Mouse (Mus musculus) heart, embryonic 15.5 days (tissue): ENCODE results near the gene Cd5. TPM values are rescaled to one million over a fixed set of nuclear protein-coding genes. Genes with fewer than 3 reads are reported as not detected.
A peak's percentile ranks its signal among the peaks of the same experiment; 100 is the strongest.

Experiments
- ATAC-seq: fragments of 200-750 bp; cut with Nextera tagmentation; replicated peaks from 2 replicates; pipeline ENCODE4 v1.8.0; 2017; ENCODE audit warnings: low read depth, moderate TSS enrichment; ENCODE audit not compliant: insufficient number of reproducible peaks, insufficient read depth, low FRiP score
- H3K27ac ChIP-seq: fragments of 300-500 bp; sonication (generic); 2 replicates; pipeline ENCODE4 v1.5.1; 2015; ENCODE audit warnings: mild to moderate bottlenecking, inconsistent platforms
- H3K27me3 ChIP-seq: fragments of 300-500 bp; sonication (generic); 2 replicates; pipeline ENCODE4 v1.6.1; 2015; ENCODE audit warnings: inconsistent platforms
- H3K36me3 ChIP-seq: fragments of 300-500 bp; sonication (generic); 2 replicates; pipeline ENCODE4 v1.6.1; 2015; ENCODE audit warnings: mild to moderate bottlenecking, inconsistent platforms
- H3K4me1 ChIP-seq: fragments of 300-500 bp; sonication (generic); replicated peaks from 2 replicates; pipeline ENCODE4 v1.6.1; 2015; ENCODE audit warnings: inconsistent platforms
- H3K4me2 ChIP-seq: fragments of 300-500 bp; sonication (generic); 2 replicates; pipeline ENCODE4 v1.6.1; 2015; ENCODE audit warnings: inconsistent platforms, mild to moderate bottlenecking, moderate library complexity
- H3K4me3 ChIP-seq: fragments of 300-500 bp; sonication (generic); 2 replicates; pipeline ENCODE4 v1.5.1; 2015; ENCODE audit warnings: mild to moderate bottlenecking, inconsistent platforms
- H3K9ac ChIP-seq: fragments of 300-500 bp; sonication (generic); 2 replicates; pipeline ENCODE4 v1.6.1; 2015; ENCODE audit warnings: mild to moderate bottlenecking, inconsistent platforms
- H3K9me3 ChIP-seq: fragments of 300-500 bp; sonication (generic); replicated peaks from 2 replicates; pipeline ENCODE4 v1.6.1; 2016; ENCODE audit warnings: inconsistent platforms
- WGBS: fragments of 180-500 bp; shearing (Covaris S2); methylation state at CpG from one replicate; pipeline ENCODE4 v1.1.7; 2015; ENCODE audit warnings: mixed read lengths; 5-methylcytosine and 5-hydroxymethylcytosine counted together
- polyA plus RNA-seq: library from polyadenylated mRNA; unstranded; fragments of >200 nt; fragmentation: Nextera tagmentation; extraction: Ambion mirVana; gene quantifications from 2 replicates; pipeline ENCODE4 v1.2.1, GENCODE M21; 2015

The Cd5 gene
- polyA plus RNA-seq, 1 experiment from 2014 or later, result 0.53 TPM

- H3K27me3 ChIP-seq, result no peaks in the 10 kb centered on the region
- no peaks in the 10 kb centered on the region for H3K9me3 ChIP-seq
- ATAC-seq, result no peak
- H3K27ac ChIP-seq, result no peak overlapping the region
- H3K36me3 ChIP-seq, result no peaks in the 10 kb centered on the region
- H3K4me1 ChIP-seq, result peaks cover 20% of the 10 kb centered on the region
- no peak overlapping the region for H3K4me2 ChIP-seq
- 71% methylated on average over 7 of the region's 7 CpGs for WGBS
- H3K9ac ChIP-seq, result no peak overlapping the region
- no peak overlapping the region for H3K4me3 ChIP-seq
Measured at GRCm38 (mm10) chr19:10771995-10772394, 33.2 kb upstream of the Cd5 start.

GRCm38 (mm10) chr19:10769429-10770195 is 30.8 kb upstream of the Cd5 start:
- Histone ChIP-seq H3K36me3 (no peaks in the 10 kb centered on the region), H3K9me3 (no peaks in the 10 kb centered on the region), H3K27ac (peak overlapping the region; percentile 78), H3K4me3 (no peak overlapping the region), H3K4me1 (peaks cover 20% of the 10 kb centered on the region), H3K9ac (0 out of 2 replicates have a peak overlapping the region, but pooled peaks have one; percentile 5), H3K4me2 (peak overlapping the region; percentile 23; the same call in 1 of the 2 replicates), H3K27me3 (no peaks in the 10 kb centered on the region)
- 0 out of 2 replicates have a peak, but pooled peaks have one; percentile 47 for ATAC-seq
- WGBS, result 52% methylated on average over 12 of the region's 12 CpGs

- peaks cover 20% of the 10 kb centered on the region for H3K4me1 ChIP-seq
- H3K27ac ChIP-seq, result peak overlapping the region; percentile 78
- H3K27me3 ChIP-seq, result no peaks in the 10 kb centered on the region
- H3K36me3 ChIP-seq, result no peaks in the 10 kb centered on the region
- H3K4me2 ChIP-seq, result no peak overlapping the region
- H3K4me3 ChIP-seq, result no peak overlapping the region
- no peak for ATAC-seq
- H3K9me3 ChIP-seq, result no peaks in the 10 kb centered on the region
- 67% methylated on average over 6 of the region's 6 CpGs for WGBS
- no peak overlapping the region for H3K9ac ChIP-seq
Measured at GRCm38 (mm10) chr19:10768694-10769428, 30.1 kb upstream of the Cd5 start.

GRCm38 (mm10) chr19:10767631-10768030 is 28.8 kb upstream of the Cd5 start:
- no peak overlapping the region for H3K9ac ChIP-seq
- no peak overlapping the region for H3K4me3 ChIP-seq
- H3K27ac ChIP-seq, result no peak overlapping the region
- no peak for ATAC-seq
- H3K27me3 ChIP-seq, result no peaks in the 10 kb centered on the region
- no peaks in the 10 kb centered on the region for H3K9me3 ChIP-seq
- H3K4me1 ChIP-seq, result peaks cover 20% of the 10 kb centered on the region
- no peak overlapping the region for H3K4me2 ChIP-seq
- WGBS, result 92% methylated on average over 10 of the region's 10 CpGs
- no peaks in the 10 kb centered on the region for H3K36me3 ChIP-seq

- H3K9me3 ChIP-seq, result no peaks in the 10 kb centered on the region
- no peaks in the 10 kb centered on the region for H3K27me3 ChIP-seq
- H3K27ac ChIP-seq, result no peak overlapping the region
- H3K4me3 ChIP-seq, result no peak overlapping the region
- no peaks in the 10 kb centered on the region for H3K36me3 ChIP-seq
- WGBS, result 76% methylated on average over 21 of the region's 21 CpGs
- H3K4me1 ChIP-seq, result peaks cover 27% of the 10 kb centered on the region
- no peak for ATAC-seq
- H3K4me2 ChIP-seq, result no peak overlapping the region
- H3K9ac ChIP-seq, result no peak overlapping the region
Measured at GRCm38 (mm10) chr19:10763381-10764031, 24.7 kb upstream of the Cd5 start.

GRCm38 (mm10) chr19:10762468-10762867 is 23.7 kb upstream of the Cd5 start:
- H3K9me3 ChIP-seq, result no peaks in the 10 kb centered on the region
- no peak for ATAC-seq
- 73% methylated on average over 6 of the region's 6 CpGs for WGBS
- H3K4me3 ChIP-seq, result no peak overlapping the region
- H3K9ac ChIP-seq, result no peak overlapping the region
- no peak overlapping the region for H3K27ac ChIP-seq
- no peak overlapping the region for H3K4me2 ChIP-seq
- no peaks in the 10 kb centered on the region for H3K36me3 ChIP-seq
- H3K27me3 ChIP-seq, result no peaks in the 10 kb centered on the region
- H3K4me1 ChIP-seq, result peaks cover 29% of the 10 kb centered on the region

GRCm38 (mm10) chr19:10761794-10762415 is 23.1 kb upstream of the Cd5 start:
- Histone ChIP-seq H3K36me3 (no peaks in the 10 kb centered on the region), H3K27ac (no peak overlapping the region), H3K9ac (no peak overlapping the region), H3K4me1 (peaks cover 31% of the 10 kb centered on the region), H3K4me2 (no peak overlapping the region), H3K27me3 (no peaks in the 10 kb centered on the region), H3K4me3 (no peak overlapping the region), H3K9me3 (no peaks in the 10 kb centered on the region)
- WGBS, result 85% methylated on average over 8 of the region's 8 CpGs
- no peak for ATAC-seq

GRCm38 (mm10) chr19:10759983-10760831 is 21.4 kb upstream of the Cd5 start:
- Histone ChIP-seq H3K36me3 (no peaks in the 10 kb centered on the region), H3K9me3 (no peaks in the 10 kb centered on the region), H3K4me2 (peak overlapping the region; percentile 20), H3K9ac (no peak overlapping the region), H3K4me3 (no peak overlapping the region), H3K4me1 (peaks cover 31% of the 10 kb centered on the region), H3K27me3 (no peaks in the 10 kb centered on the region), H3K27ac (peak overlapping the region; percentile 77)
- peak; percentile 84 for ATAC-seq
- WGBS, result 45% methylated on average over 9 of the region's 9 CpGs

GRCm38 (mm10) chr19:10759525-10759924 is 20.7 kb upstream of the Cd5 start:
- Histone ChIP-seq H3K4me3 (no peak overlapping the region), H3K27me3 (no peaks in the 10 kb centered on the region), H3K36me3 (no peaks in the 10 kb centered on the region), H3K27ac (peak overlapping the region; percentile 77), H3K4me2 (no peak overlapping the region), H3K9ac (no peak overlapping the region), H3K4me1 (peaks cover 31% of the 10 kb centered on the region), H3K9me3 (no peaks in the 10 kb centered on the region)
- ATAC-seq, result no peak

- no peak for ATAC-seq
- no peaks in the 10 kb centered on the region for H3K9me3 ChIP-seq
- no peak overlapping the region for H3K4me3 ChIP-seq
- H3K36me3 ChIP-seq, result no peaks in the 10 kb centered on the region
- H3K4me2 ChIP-seq, result no peak overlapping the region
- no peak overlapping the region for H3K27ac ChIP-seq
- H3K27me3 ChIP-seq, result no peaks in the 10 kb centered on the region
- peaks cover 31% of the 10 kb centered on the region for H3K4me1 ChIP-seq
- H3K9ac ChIP-seq, result no peak overlapping the region
- WGBS, result 60% methylated on average over 6 of the region's 6 CpGs
Measured at GRCm38 (mm10) chr19:10758708-10759107, 19.9 kb upstream of the Cd5 start.
